Mouse (Mus musculus) lung, postnatal 0 days (tissue): ENCODE measurements around the gene Nxt1.

Source experiments
- CTCF ChIP-seq: IDR thresholded peaks from 2 replicates; pipeline ENCODE4 v1.5.1; 2016; ENCODE audit warnings: antibody characterized with exemption, mild to moderate bottlenecking
- EP300 ChIP-seq: IDR thresholded peaks from 2 replicates; pipeline ENCODE4 v1.6.1; 2016; ENCODE audit warnings: antibody characterized with exemption, mild to moderate bottlenecking, control low read depth

GRCm38 (mm10) chr2:148681461-148681891 is 9.1 kb downstream of the Nxt1 start:
- TF ChIP-seq CTCF (peak; percentile 72), EP300 (no peak)
